Mouse (Mus musculus): ENCODE data around the gene Cdh5.
"Not testable (repeated sequence)": the region's sequence is repeated elsewhere in the genome, so short reads cannot be mapped to it uniquely, and the experiment has no call there.

Cdh5 gene

GRCm38 (mm10) chr8:104090993-104091900 lies 10.2 kb upstream of the Cdh5 start:
- not testable (repeated sequence) for DNase-seq (ENCODE audit: low spot score in 2 of 2)

- DNase-seq (ENCODE audit: low spot score in 2 of 2), result no peak
Observed at GRCm38 (mm10) chr8:104093336-104093735, 8.1 kb upstream of the Cdh5 start.

- DNase-seq (ENCODE audit: low spot score in 2 of 2), result no peak
Observed at GRCm38 (mm10) chr8:104095595-104095994, 5.8 kb upstream of the Cdh5 start.

- no peak for DNase-seq (ENCODE audit: low spot score in 2 of 2)
Observed at GRCm38 (mm10) chr8:104096644-104097043, 4.8 kb upstream of the Cdh5 start.

GRCm38 (mm10) chr8:104098671-104099346 lies 2.6 kb upstream of the Cdh5 start:
- DNase-seq (ENCODE audit: low spot score in 2 of 2), result no peak

- DNase-seq (ENCODE audit: low spot score in 2 of 2), result no peak
Observed at GRCm38 (mm10) chr8:104099347-104100099, 1.9 kb upstream of the Cdh5 start.

GRCm38 (mm10) chr8:104100724-104101123 lies 701 bp upstream of the Cdh5 start:
- DNase-seq (ENCODE audit: low spot score in 2 of 2), result not testable (repeated sequence)

GRCm38 (mm10) chr8:104103462-104103861 lies 2.0 kb downstream of the Cdh5 start:
- DNase-seq (ENCODE audit: low spot score in 2 of 2), result no peak

- DNase-seq (ENCODE audit: low spot score in 2 of 2), result no peak
Observed at GRCm38 (mm10) chr8:104105768-104106167, 4.3 kb downstream of the Cdh5 start.

- no peak for DNase-seq (ENCODE audit: low spot score in 2 of 2)
Observed at GRCm38 (mm10) chr8:104106276-104106946, 5.0 kb downstream of the Cdh5 start.

GRCm38 (mm10) chr8:104107111-104107510 lies 5.7 kb downstream of the Cdh5 start:
- no peak for DNase-seq (ENCODE audit: low spot score in 2 of 2)

- no peak for DNase-seq (ENCODE audit: low spot score in 2 of 2)
Observed at GRCm38 (mm10) chr8:104108048-104108447, 6.6 kb downstream of the Cdh5 start.

- no peak for DNase-seq (ENCODE audit: low spot score in 2 of 2)
Observed at GRCm38 (mm10) chr8:104110498-104111134, 9.2 kb downstream of the Cdh5 start.

- no peak for DNase-seq (ENCODE audit: low spot score in 2 of 2)
Observed at GRCm38 (mm10) chr8:104121640-104122416, 20.4 kb downstream of the Cdh5 start.

GRCm38 (mm10) chr8:104123080-104123657 lies 21.7 kb downstream of the Cdh5 start:
- DNase-seq (ENCODE audit: low spot score in 2 of 2), result no peak

- no peak for DNase-seq (ENCODE audit: low spot score in 2 of 2)
Observed at GRCm38 (mm10) chr8:104124534-104124933, 23.1 kb downstream of the Cdh5 start.

- no peak for DNase-seq (ENCODE audit: low spot score in 2 of 2)
Observed at GRCm38 (mm10) chr8:104127160-104127883, 25.9 kb downstream of the Cdh5 start.

GRCm38 (mm10) chr8:104130916-104131315 lies 29.5 kb downstream of the Cdh5 start:
- no peak for DNase-seq (ENCODE audit: low spot score in 2 of 2)

- DNase-seq (ENCODE audit: low spot score in 2 of 2), result no peak
Observed at GRCm38 (mm10) chr8:104131414-104131975, 30.1 kb downstream of the Cdh5 start.

All from urinary bladder, adult 18-20 months (tissue).